Mouse (Mus musculus) kidney, adult 2 months (tissue): ENCODE measurements around the gene Lrrn2.

Experiments
- CTCF ChIP-seq: fragments of 200-500 bp; conservative IDR thresholded peaks from 2 replicates; pipeline ENCODE4 v1.5.1; 2011; ENCODE audit warnings: low read depth, mild to moderate bottlenecking, control low read depth, low read length, moderate library complexity, mixed read lengths; ENCODE audit not compliant: insufficient read depth, insufficient read length
- POLR2A ChIP-seq: fragments of 200-500 bp; IDR thresholded peaks from one replicate; pipeline ENCODE4 v1.6.1; 2011; ENCODE audit warnings: low read depth, low read length, control low read depth

GRCm38 (mm10) chr1:132888811-132889210, 8.7 kb downstream of the Lrrn2 start:
- no peak for TF ChIP-seq CTCF
- TF ChIP-seq POLR2A: no peak
